ENCODE assay signal across 7 mouse cellular contexts in the genomic region with DNA sequence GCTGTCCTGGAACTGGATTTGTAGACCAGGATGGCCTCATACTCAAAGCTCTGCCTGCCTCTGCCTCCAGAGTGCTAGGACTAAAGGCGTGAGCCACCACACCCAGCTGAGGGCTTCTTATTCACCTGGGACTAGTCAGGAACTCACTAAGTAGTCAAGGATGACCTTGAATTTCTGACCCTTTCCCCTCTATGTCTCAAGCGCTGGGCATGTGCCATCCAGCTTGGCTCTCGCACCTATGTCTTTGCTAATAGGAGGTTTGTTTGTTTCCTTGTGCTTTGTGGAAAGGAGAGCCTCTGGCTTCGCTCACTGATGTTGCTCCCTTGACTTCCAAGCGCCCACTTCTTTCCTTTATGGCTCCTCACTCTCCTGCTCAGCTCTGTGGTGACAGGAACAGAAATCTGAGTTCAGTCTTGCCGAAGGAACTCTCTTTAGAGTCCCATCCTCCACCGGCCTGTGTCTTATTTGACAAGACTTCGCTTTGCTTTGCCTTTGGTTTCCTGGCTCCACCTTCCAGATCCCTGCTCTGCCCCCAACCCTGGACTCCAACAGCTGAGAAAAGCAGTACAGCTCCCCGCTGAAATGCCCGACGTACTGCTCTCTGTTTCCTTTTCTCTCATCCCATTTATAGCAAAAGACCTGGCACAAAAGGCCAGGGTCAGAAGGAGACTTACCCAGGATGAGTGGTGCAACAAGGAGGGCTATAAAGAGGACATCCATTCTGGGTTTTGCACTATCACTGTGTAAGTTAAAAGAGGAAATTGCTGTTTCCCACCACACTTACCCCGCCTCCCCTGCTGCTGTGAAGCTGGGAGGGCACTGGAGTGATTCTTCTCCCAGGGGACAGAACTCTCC. TPM values are rescaled to one million over a fixed set of nuclear protein-coding genes. Genes with fewer than 3 reads are reported as not detected.
DNase-seq lines count a peak whose midpoint lies in the region; ATAC-seq lines count a peak whose summit lies in the region.

A gene (minus strand): TSS at position 795 of the 855 bp plus-strand sequence.

- H3K36me3 ChIP-seq in intestine, embryonic 16.5 days (ENCODE audit: control insufficient read depth, insufficient read depth, low read length) = no peaks in the 10 kb centered on the region

- peak within 1 kb of the TSS; percentile 35 for H3K4me3 ChIP-seq in intestine, embryonic 16.5 days (ENCODE audit: low read length)

- no peaks in the 10 kb centered on the region for H3K9me3 ChIP-seq in intestine, embryonic 16.5 days (ENCODE audit: control insufficient read depth, low read length)

- WGBS in intestine, embryonic 16.5 days = 20% methylated on average over 12 of the region's 12 CpGs

- peak within 1 kb of the TSS; percentile 59 for H3K9ac ChIP-seq in intestine, embryonic 16.5 days (ENCODE audit: low read depth, low read length)

- H3K27ac ChIP-seq in intestine, embryonic 16.5 days (ENCODE audit: low read length) = peak within 1 kb of the TSS; percentile 85

- ATAC-seq in intestine, embryonic 16.5 days = peak; percentile 8; the same call in 1 of the 2 replicates

- DNase-seq in ES-CJ7 (ENCODE audit: low read depth, low spot score) = peak; percentile 87
- DNase-seq in adrenal gland, postnatal 10 days = peak; percentile 70
- DNase-seq in gastrocnemius, postnatal 4 days (ENCODE audit: low spot score in 2 of 2) = no peak
- peak; percentile 66 for DNase-seq in lung, postnatal 14 days
- DNase-seq in spleen, postnatal 36 days (ENCODE audit: low spot score in 2 of 2) = peak; percentile 84 to 86
- no peak for DNase-seq in cerebellum, adult 9-10 months

- H3K4me2 ChIP-seq in intestine, embryonic 16.5 days (ENCODE audit: low read depth, low read length) = peak within 1 kb of the TSS; percentile 50

- no peaks in the 10 kb centered on the region for H3K27me3 ChIP-seq in intestine, embryonic 16.5 days (replicated peaks; ENCODE audit: control insufficient read depth, insufficient read depth, low read length)

- peaks cover 23% of the 10 kb centered on the region for H3K4me1 ChIP-seq in intestine, embryonic 16.5 days (ENCODE audit: control insufficient read depth, insufficient read depth, low read length)

RNA-seq across cellular contexts. Expression of the gene that starts here (rescaled TPM):
- total RNA-seq in adrenal gland, postnatal 10 days (2021) = 10 to 100 TPM; 27.7 to 38.8 TPM
- 10 to 100 TPM; 14.4 to 26.0 TPM for total RNA-seq in gastrocnemius, postnatal 4 days (2021)
- polyA plus RNA-seq in intestine, embryonic 16.5 days (2015; fragmentation: Nextera tagmentation; extraction: Ambion mirVana) = 18.4 and 19.8 TPM in 2 replicates

Comparison
In these comparisons a context has a peak if more than half of its experiments do, and no peak if none do; other contexts are left out.
1. DNase-seq: peak in ES-CJ7 (single experiment), adrenal gland, postnatal 10 days (single experiment), lung, postnatal 14 days (single experiment) and spleen, postnatal 36 days (2 of 2); none in gastrocnemius, postnatal 4 days (0 of 2) and cerebellum, adult 9-10 months (single experiment).